Mouse (Mus musculus): ENCODE measurements at regions not wholly inside any gene's neighbourhood (a gene's known extent, or its start where the extent isn't known, plus 50 kb on each side); places are given as distances from the start of the nearest gene placed in this dataset.

DNA sequence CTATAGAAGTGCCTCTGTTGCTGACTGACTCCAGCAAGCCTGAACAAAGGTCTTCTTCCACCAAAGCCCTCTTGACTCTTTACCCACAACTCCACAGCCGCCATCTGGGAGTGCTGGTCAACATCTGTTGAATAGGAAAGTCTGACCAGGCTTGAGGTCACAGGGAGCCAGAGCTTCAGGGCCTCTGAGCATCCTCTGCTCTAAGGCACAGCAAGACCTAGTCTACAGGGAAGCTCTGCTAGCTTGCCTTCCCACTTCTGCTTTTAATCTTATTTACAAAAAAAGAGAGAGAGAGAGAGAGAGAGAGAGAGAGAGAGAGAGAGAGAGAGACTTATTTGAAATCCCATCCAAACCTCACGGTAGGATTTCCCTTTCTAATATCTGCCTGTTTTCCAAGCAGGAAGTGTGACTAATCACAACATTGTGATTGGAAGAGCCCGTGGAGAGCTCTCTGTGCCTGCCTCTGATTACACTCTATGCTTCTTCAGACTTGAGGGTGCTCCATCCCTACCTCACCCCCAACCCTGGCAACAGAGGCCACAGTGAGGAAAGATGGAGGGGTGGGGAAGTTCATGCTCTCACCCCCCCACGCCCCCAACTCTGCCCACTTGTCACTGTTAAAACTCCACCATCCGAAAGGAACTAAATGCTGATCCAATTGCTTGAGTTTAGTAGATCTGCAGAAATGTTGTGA is 194.1 kb downstream of the Sp3 start:
- no peaks in the 10 kb centered on the region for H3K36me3 ChIP-seq (ENCODE audit: control insufficient read depth, insufficient read depth, low read length)
- 50% methylated on average over 5 of the region's 5 CpGs for WGBS
- H3K4me1 ChIP-seq (ENCODE audit: control insufficient read depth, insufficient read depth, insufficient read length) = peaks cover 2% of the 10 kb centered on the region; the same call in 1 of the 2 replicates
- no peaks in the 10 kb centered on the region for H3K27me3 ChIP-seq (ENCODE audit: control insufficient read depth, insufficient read depth, low read length)
- TF ChIP-seq CTCF (IDR thresholded peaks at IDR 0.05; ENCODE audit: extremely low read depth, insufficient read depth, insufficient read length, insufficient replicate concordance) = no peak
- TF ChIP-seq POLR2A (IDR thresholded peaks at IDR 0.05; ENCODE audit: low read depth, low read length) = no peak
- H3K4me3 ChIP-seq (ENCODE audit: extremely low read depth, insufficient read depth, insufficient read length) = no peak overlapping the region
- no peak for DNase-seq (ENCODE audit: low read depth in 1 of 2, low spot score in 2 of 2)
- no peak overlapping the region for H3K27ac ChIP-seq (ENCODE audit: insufficient read depth, low read length)

DNA sequence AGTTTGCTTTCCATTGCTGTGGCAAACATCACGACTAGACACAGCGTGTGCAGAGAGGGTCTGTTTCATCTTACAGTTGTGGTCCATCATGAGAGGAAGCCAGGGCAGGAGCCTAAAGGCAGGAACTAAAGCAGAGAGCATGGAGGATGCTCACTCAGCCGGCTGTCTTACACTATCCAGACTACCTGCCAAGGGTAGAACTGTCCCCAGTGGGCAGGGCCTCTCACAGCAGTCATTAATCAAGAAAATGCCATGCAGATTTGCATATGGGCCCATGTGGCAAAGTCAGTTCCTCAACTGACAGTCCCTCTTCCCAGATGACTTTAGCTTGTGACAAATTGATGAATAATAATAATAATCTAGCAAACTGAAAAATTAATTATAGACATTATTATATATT is 192.6 kb downstream of the Sp3 start:
- TF ChIP-seq POLR2A (IDR thresholded peaks at IDR 0.05; ENCODE audit: low read depth, low read length) = no peak
- TF ChIP-seq CTCF (IDR thresholded peaks at IDR 0.05; ENCODE audit: extremely low read depth, insufficient read depth, insufficient read length, insufficient replicate concordance) = no peak
- no peak overlapping the region for H3K4me3 ChIP-seq (ENCODE audit: extremely low read depth, insufficient read depth, insufficient read length)
- no peak overlapping the region for H3K27ac ChIP-seq (ENCODE audit: insufficient read depth, low read length)
- H3K36me3 ChIP-seq (ENCODE audit: control insufficient read depth, insufficient read depth, low read length) = no peaks in the 10 kb centered on the region
- no peaks in the 10 kb centered on the region for H3K27me3 ChIP-seq (ENCODE audit: control insufficient read depth, insufficient read depth, low read length)
- 72% methylated on average over 3 of the region's 3 CpGs for WGBS
- DNase-seq (ENCODE audit: low read depth in 1 of 2, low spot score in 2 of 2) = no peak
- H3K4me1 ChIP-seq (ENCODE audit: control insufficient read depth, insufficient read depth, insufficient read length) = peaks cover 2% of the 10 kb centered on the region; the same call in 1 of the 2 replicates

DNA sequence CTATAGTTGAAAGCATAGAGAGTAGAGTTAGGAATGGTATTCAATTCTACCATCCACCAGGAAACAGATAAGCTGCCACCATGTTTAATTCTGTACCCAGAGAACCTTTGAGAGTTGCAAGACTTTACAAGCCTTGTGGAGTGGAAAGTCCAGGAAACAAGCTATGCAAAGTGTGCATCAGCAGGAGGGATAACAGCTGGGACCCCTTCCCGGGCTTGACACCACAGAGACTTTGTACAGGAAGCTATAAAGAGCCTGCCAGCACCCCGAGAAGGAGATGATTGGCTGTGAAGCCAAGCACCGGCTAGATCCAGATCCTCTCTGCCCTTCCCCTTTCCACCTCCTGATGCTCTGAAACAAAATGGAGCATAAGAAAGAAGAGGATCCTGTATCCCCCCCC is 188.8 kb downstream of the Sp3 start:
- no peak for TF ChIP-seq POLR2A (IDR thresholded peaks at IDR 0.05; ENCODE audit: low read depth, low read length)
- no peak for TF ChIP-seq CTCF (IDR thresholded peaks at IDR 0.05; ENCODE audit: extremely low read depth, insufficient read depth, insufficient read length, insufficient replicate concordance)
- 52% methylated on average over 3 of the region's 3 CpGs for WGBS
- Histone ChIP-seq H3K4me3 (ENCODE audit: extremely low read depth, insufficient read depth, insufficient read length) (no peak overlapping the region), H3K36me3 (ENCODE audit: control insufficient read depth, insufficient read depth, low read length) (no peaks in the 10 kb centered on the region), H3K27ac (ENCODE audit: insufficient read depth, low read length) (no peak overlapping the region), H3K4me1 (ENCODE audit: control insufficient read depth, insufficient read depth, insufficient read length) (peaks cover under 1% of the 10 kb centered on the region; the same call in 1 of the 2 replicates), H3K27me3 (ENCODE audit: control insufficient read depth, insufficient read depth, low read length) (0 out of 2 replicates have a peak, but pooled peaks cover 1% of the 10 kb centered on the region)
- no peak for DNase-seq (ENCODE audit: low read depth in 1 of 2, low spot score in 2 of 2)

DNA sequence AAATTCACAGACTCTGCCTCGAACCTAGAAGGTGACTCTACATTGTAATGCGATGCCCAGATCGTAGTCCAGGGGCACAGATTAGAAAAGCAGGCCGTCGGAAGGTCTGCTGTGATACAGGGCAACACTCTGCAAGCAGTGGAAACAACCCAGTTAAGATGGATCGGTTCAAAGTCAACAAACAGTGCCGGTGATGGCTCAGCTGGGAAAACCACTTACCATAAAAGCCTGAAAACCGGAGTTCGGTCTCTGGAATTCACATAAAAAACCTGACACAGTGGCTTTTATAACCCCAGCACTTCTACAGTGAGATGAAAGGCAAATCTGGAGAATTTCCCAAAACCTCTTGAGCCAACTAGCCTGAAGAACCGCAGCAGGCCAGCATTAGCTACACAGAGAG is 186.8 kb downstream of the Sp3 start:
- DNase-seq (ENCODE audit: low read depth in 1 of 2, low spot score in 2 of 2) = no peak
- Histone ChIP-seq H3K4me1 (ENCODE audit: control insufficient read depth, insufficient read depth, insufficient read length) (no peaks in the 10 kb centered on the region), H3K27me3 (ENCODE audit: control insufficient read depth, insufficient read depth, low read length) (0 out of 2 replicates have a peak, but pooled peaks cover 1% of the 10 kb centered on the region), H3K36me3 (ENCODE audit: control insufficient read depth, insufficient read depth, low read length) (no peaks in the 10 kb centered on the region), H3K4me3 (ENCODE audit: extremely low read depth, insufficient read depth, insufficient read length) (no peak overlapping the region), H3K27ac (ENCODE audit: insufficient read depth, low read length) (no peak overlapping the region)
- TF ChIP-seq POLR2A (IDR thresholded peaks at IDR 0.05; ENCODE audit: low read depth, low read length) = no peak
- TF ChIP-seq CTCF (IDR thresholded peaks at IDR 0.05; ENCODE audit: extremely low read depth, insufficient read depth, insufficient read length, insufficient replicate concordance) = no peak
- 78% methylated on average over 10 of the region's 10 CpGs for WGBS

DNA sequence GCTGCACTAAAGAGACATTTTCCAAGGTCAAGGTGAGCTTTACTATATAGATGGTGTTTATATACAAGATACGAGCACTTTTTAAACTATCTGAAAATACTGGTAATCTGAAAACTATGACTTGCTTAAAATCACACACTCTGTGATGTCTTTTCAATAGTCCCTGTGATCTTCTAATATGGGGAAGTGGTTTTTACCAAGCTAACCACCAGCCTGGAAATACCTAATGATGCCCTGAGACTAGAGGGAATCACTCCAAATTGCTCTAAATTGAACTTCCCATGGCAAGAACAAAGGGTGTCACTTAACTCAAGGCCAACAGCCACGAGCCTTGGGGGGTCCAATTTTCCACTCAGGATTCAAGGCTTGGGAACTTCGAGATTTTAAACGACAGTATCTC is 185.7 kb downstream of the Sp3 start:
- Histone ChIP-seq H3K27me3 (ENCODE audit: control insufficient read depth, insufficient read depth, low read length) (0 out of 2 replicates have a peak, but pooled peaks cover 1% of the 10 kb centered on the region), H3K36me3 (ENCODE audit: control insufficient read depth, insufficient read depth, low read length) (no peaks in the 10 kb centered on the region), H3K4me1 (ENCODE audit: control insufficient read depth, insufficient read depth, insufficient read length) (no peaks in the 10 kb centered on the region), H3K27ac (ENCODE audit: insufficient read depth, low read length) (no peak overlapping the region), H3K4me3 (ENCODE audit: extremely low read depth, insufficient read depth, insufficient read length) (no peak overlapping the region)
- WGBS = 52% methylated on average over 4 of the region's 4 CpGs
- TF ChIP-seq CTCF (IDR thresholded peaks at IDR 0.05; ENCODE audit: extremely low read depth, insufficient read depth, insufficient read length, insufficient replicate concordance) (no peak), POLR2A (IDR thresholded peaks at IDR 0.05; ENCODE audit: low read depth, low read length) (no peak)
- no peak for DNase-seq (ENCODE audit: low read depth in 1 of 2, low spot score in 2 of 2)

DNA sequence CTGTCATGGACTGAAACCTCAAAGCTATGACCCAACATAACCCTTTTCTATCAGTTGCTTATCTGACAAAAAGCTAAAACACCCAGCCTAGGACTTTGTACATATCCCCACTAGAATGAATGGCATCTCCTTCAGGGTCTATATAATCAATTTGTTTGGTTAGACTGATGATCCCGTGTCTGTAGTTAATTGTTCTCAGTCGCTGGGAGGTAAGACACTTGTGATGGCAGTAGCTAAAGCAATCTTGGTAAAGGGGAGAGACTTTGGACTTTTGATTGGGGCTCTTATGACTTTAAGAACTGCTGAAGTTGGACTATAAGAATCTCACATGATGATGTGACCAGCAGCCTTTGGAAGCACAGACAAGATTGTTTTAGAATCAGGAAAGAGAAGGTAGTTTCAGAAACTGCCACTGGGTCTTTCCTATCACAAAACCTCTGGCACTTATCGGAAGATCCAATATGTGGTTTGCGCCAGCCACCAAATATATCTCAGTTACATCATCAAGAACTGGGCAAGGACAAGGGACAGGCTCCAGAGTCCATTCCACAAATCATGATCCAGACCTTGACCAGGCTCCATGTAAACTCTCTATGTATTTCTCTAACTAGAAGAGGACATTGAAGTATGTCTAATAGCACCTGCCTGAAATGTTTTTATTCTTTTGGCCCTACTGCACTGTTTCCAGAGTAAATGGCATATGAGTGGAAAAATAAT is 183.1 kb downstream of the Sp3 start:
- H3K27ac ChIP-seq (ENCODE audit: insufficient read depth, low read length) = no peak overlapping the region
- WGBS = 89% methylated on average over 4 of the region's 4 CpGs
- no peaks in the 10 kb centered on the region for H3K4me1 ChIP-seq (ENCODE audit: control insufficient read depth, insufficient read depth, insufficient read length)
- H3K36me3 ChIP-seq (ENCODE audit: control insufficient read depth, insufficient read depth, low read length) = no peaks in the 10 kb centered on the region
- no peak overlapping the region for H3K4me3 ChIP-seq (ENCODE audit: extremely low read depth, insufficient read depth, insufficient read length)
- 0 out of 2 replicates have a peak, but pooled peaks cover 1% of the 10 kb centered on the region for H3K27me3 ChIP-seq (ENCODE audit: control insufficient read depth, insufficient read depth, low read length)
- TF ChIP-seq CTCF (IDR thresholded peaks at IDR 0.05; ENCODE audit: extremely low read depth, insufficient read depth, insufficient read length, insufficient replicate concordance) (no peak), POLR2A (IDR thresholded peaks at IDR 0.05; ENCODE audit: low read depth, low read length) (no peak)
- no peak for DNase-seq (ENCODE audit: low read depth in 1 of 2, low spot score in 2 of 2)

DNA sequence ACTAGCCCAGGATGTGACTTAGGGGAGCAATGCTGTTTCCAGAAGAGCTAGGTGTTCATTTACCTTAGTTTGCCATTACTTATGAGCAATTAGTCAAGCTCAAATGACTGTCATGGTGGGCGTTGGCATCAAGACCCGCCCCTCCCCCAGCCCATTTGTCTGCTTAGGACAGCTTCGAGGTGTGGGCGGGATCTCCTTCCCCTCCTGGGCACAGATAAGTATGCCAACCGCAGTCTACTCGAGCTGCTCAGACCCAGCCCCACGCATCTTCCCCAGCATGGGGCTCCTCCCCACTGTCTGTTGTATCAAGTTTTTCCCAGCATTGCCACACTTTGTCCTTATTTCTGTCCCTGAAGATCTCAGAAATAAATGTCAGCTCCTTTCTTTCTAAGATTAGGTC is 179.6 kb downstream of the Sp3 start:
- no peaks in the 10 kb centered on the region for H3K4me1 ChIP-seq (ENCODE audit: control insufficient read depth, insufficient read depth, insufficient read length)
- TF ChIP-seq POLR2A (IDR thresholded peaks at IDR 0.05; ENCODE audit: low read depth, low read length) = no peak
- TF ChIP-seq CTCF (IDR thresholded peaks at IDR 0.05; ENCODE audit: extremely low read depth, insufficient read depth, insufficient read length, insufficient replicate concordance) = no peak
- H3K27me3 ChIP-seq (ENCODE audit: control insufficient read depth, insufficient read depth, low read length) = 0 out of 2 replicates have a peak, but pooled peaks cover 1% of the 10 kb centered on the region
- 74% methylated on average over 7 of the region's 7 CpGs for WGBS
- H3K27ac ChIP-seq (ENCODE audit: insufficient read depth, low read length) = no peak overlapping the region
- no peak overlapping the region for H3K4me3 ChIP-seq (ENCODE audit: extremely low read depth, insufficient read depth, insufficient read length)
- DNase-seq (ENCODE audit: low read depth in 1 of 2, low spot score in 2 of 2) = no peak
- no peaks in the 10 kb centered on the region for H3K36me3 ChIP-seq (ENCODE audit: control insufficient read depth, insufficient read depth, low read length)
